Mouse (Mus musculus): ENCODE measurements at regions not wholly inside any gene's neighbourhood (a gene's known extent, or its start where the extent isn't known, plus 50 kb on each side); places are given as distances from the start of the nearest gene placed in this dataset.
A peak's percentile ranks its signal among the peaks of the same experiment; 100 is the strongest.

- no peak for DNase-seq (ENCODE audit: low spot score in 2 of 2)
These were observed 262.8 kb downstream of the Bcl11a start for GRCm38 (mm10) chr11:24340677-24341076.

- no peak for DNase-seq (ENCODE audit: low spot score in 2 of 2)
These were observed 263.8 kb downstream of the Bcl11a start for GRCm38 (mm10) chr11:24341650-24342049.

GRCm38 (mm10) chr11:24342176-24342575 is 264.3 kb downstream of the Bcl11a start:
- no peak for DNase-seq (ENCODE audit: low spot score in 2 of 2)

GRCm38 (mm10) chr11:24342732-24343131 is 264.9 kb downstream of the Bcl11a start:
- no peak for DNase-seq (ENCODE audit: low spot score in 2 of 2)

GRCm38 (mm10) chr11:24347225-24347624 is 269.4 kb downstream of the Bcl11a start:
- no peak for DNase-seq (ENCODE audit: low spot score in 2 of 2)

- no peak for DNase-seq (ENCODE audit: low spot score in 2 of 2)
These were observed 270.9 kb downstream of the Bcl11a start for GRCm38 (mm10) chr11:24348741-24349140.

GRCm38 (mm10) chr11:24349967-24350643 is 272.2 kb downstream of the Bcl11a start:
- DNase-seq (ENCODE audit: low spot score in 2 of 2): no peak

GRCm38 (mm10) chr11:24350839-24351238 is 273.0 kb downstream of the Bcl11a start:
- no peak for DNase-seq (ENCODE audit: low spot score in 2 of 2)

- DNase-seq (ENCODE audit: low spot score in 2 of 2): no peak
These were observed 274.2 kb downstream of the Bcl11a start for GRCm38 (mm10) chr11:24352071-24352470.

- peak; percentile 18 to 40 for DNase-seq (ENCODE audit: low spot score in 2 of 2)
These were observed 275.2 kb downstream of the Bcl11a start for GRCm38 (mm10) chr11:24353056-24353455.

- DNase-seq (ENCODE audit: low spot score in 2 of 2): no peak
These were observed 279.5 kb downstream of the Bcl11a start for GRCm38 (mm10) chr11:24357388-24357787.

GRCm38 (mm10) chr11:24359086-24359485 is 281.2 kb downstream of the Bcl11a start:
- DNase-seq (ENCODE audit: low spot score in 2 of 2): no peak

- DNase-seq (ENCODE audit: low spot score in 2 of 2): no peak
These were observed 284.3 kb downstream of the Bcl11a start for GRCm38 (mm10) chr11:24361998-24362687.

GRCm38 (mm10) chr11:24362688-24363035 is 284.8 kb downstream of the Bcl11a start:
- DNase-seq (ENCODE audit: low spot score in 2 of 2): no peak

GRCm38 (mm10) chr11:24363418-24364364 is 285.8 kb downstream of the Bcl11a start:
- DNase-seq (ENCODE audit: low spot score in 2 of 2): peak; percentile 19 to 34

GRCm38 (mm10) chr11:24370198-24370860 is 292.5 kb downstream of the Bcl11a start:
- no peak for DNase-seq (ENCODE audit: low spot score in 2 of 2)

- DNase-seq (ENCODE audit: low spot score in 2 of 2): no peak
These were observed 293.2 kb downstream of the Bcl11a start for GRCm38 (mm10) chr11:24370861-24371686.

- no peak for DNase-seq (ENCODE audit: low spot score in 2 of 2)
These were observed 293.8 kb downstream of the Bcl11a start for GRCm38 (mm10) chr11:24371687-24371950.

- no peak for DNase-seq (ENCODE audit: low spot score in 2 of 2)
These were observed 294.1 kb downstream of the Bcl11a start for GRCm38 (mm10) chr11:24371963-24372362.

GRCm38 (mm10) chr11:24372616-24373015 is 294.8 kb downstream of the Bcl11a start:
- no peak for DNase-seq (ENCODE audit: low spot score in 2 of 2)

- no peak for DNase-seq (ENCODE audit: low spot score in 2 of 2)
These were observed 295.4 kb downstream of the Bcl11a start for GRCm38 (mm10) chr11:24373301-24373700.

All from right cerebral cortex, adult 2 months (tissue).